Mouse (Mus musculus) heart, postnatal 0 days (tissue): Measurements from ENCODE around the gene Cttn.

Source experiments
- CTCF ChIP-seq: IDR thresholded peaks from 2 replicates; pipeline ENCODE4 v1.5.1; 2016; ENCODE audit warnings: antibody characterized with exemption, control low read depth, low read depth
- EP300 ChIP-seq: IDR thresholded peaks from 2 replicates; pipeline ENCODE4 v1.6.1; 2016; ENCODE audit warnings: antibody characterized with exemption, low read depth

DNA sequence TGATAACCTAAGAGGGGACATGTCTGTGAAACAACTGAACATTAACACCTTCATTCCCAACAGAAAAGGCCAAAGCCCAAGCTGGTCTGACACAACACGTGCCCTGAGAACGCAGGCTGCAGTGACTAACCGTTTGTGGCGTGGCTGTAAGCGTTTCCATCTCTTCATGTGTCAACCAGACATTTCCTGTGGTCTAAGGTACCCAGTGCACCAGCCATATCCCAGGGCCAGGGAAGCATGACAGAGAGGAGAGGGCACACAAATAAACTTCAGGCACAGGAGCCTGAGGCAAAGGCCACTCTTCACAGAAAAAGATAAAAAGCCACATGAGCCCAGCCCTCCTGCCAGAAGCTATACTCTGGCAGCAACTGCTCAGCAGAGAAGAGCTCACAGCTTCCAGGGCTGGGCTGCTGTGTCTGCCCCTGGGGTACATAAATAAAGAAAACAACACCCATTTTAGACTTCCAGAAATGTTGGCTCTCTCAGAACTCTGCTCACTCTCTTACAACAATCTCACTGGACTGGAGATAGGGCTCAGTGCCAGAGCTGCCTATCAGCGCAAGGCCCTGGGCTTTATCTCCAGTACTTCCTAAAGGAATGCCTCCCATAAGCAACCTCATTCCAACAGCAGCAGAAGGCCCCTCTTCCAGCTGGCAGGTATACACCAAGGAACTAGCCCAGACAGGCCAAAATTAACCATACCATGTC lies 18.4 kb upstream of the Cttn start:
- TF ChIP-seq CTCF (no peak), EP300 (no peak)
